Mouse (Mus musculus): Measurements from ENCODE around the gene 1700003E16Rik. TPM values are rescaled to one million over a fixed set of nuclear protein-coding genes. Genes with fewer than 3 reads are reported as not detected.
"Not testable (repeated sequence)": the region's sequence is repeated elsewhere in the genome, so short reads cannot be mapped to it uniquely, and the experiment has no call there.

The 1700003E16Rik gene
- polyA plus RNA-seq, 1 experiment from 2014 or later = 3.8 TPM

DNA sequence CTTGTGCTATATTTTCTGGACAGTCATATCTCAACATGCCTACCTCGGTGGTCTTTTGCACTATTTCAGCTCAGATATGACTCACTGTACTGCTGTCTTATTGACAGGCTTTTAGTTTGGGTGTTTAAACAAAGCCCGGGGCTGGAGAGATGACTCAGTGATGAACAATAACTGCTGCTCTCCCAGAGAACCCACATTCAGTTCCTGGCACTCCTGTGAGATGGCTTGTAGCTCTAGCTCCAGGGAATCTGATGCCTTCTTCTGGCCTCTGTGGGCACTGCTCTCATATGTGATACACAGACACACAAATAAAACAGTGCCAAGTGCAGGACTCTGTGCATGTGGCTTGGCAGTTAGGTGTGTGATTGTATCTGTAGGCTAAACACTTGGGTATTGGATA lies 11.0 kb upstream of the 1700003E16Rik start:
- H3K27me3 ChIP-seq = no peaks in the 10 kb centered on the region
- 73% methylated on average over 2 of the region's 2 CpGs for WGBS
- no peak overlapping the region for H3K9ac ChIP-seq
- H3K4me2 ChIP-seq (replicated peaks) = no peak overlapping the region
- peaks cover 56% of the 10 kb centered on the region for H3K36me3 ChIP-seq
- no peak overlapping the region for H3K4me3 ChIP-seq
- no peak for ATAC-seq (ENCODE audit: low FRiP score, low read depth)
- H3K4me1 ChIP-seq = peaks cover 34% of the 10 kb centered on the region
- H3K9me3 ChIP-seq = no peaks in the 10 kb centered on the region
- peak overlapping the region; percentile 28; the same call in 1 of the 2 replicates for H3K27ac ChIP-seq

- Histone ChIP-seq H3K4me2 (replicated peaks) (no peak overlapping the region), H3K9ac (peak overlapping the region; percentile 31; the same call in 1 of the 2 replicates), H3K27ac (peak overlapping the region; percentile 58; the same call in 1 of the 2 replicates), H3K36me3 (peaks cover 62% of the 10 kb centered on the region), H3K4me3 (no peak overlapping the region), H3K4me1 (peaks cover 33% of the 10 kb centered on the region), H3K27me3 (no peaks in the 10 kb centered on the region), H3K9me3 (no peaks in the 10 kb centered on the region)
- 48% methylated on average over 9 of the region's 9 CpGs for WGBS
- no peak for ATAC-seq (ENCODE audit: low FRiP score, low read depth)
Observed at GRCm38 (mm10) chr6:83145805-83146204, 10.4 kb upstream of the 1700003E16Rik start.

DNA sequence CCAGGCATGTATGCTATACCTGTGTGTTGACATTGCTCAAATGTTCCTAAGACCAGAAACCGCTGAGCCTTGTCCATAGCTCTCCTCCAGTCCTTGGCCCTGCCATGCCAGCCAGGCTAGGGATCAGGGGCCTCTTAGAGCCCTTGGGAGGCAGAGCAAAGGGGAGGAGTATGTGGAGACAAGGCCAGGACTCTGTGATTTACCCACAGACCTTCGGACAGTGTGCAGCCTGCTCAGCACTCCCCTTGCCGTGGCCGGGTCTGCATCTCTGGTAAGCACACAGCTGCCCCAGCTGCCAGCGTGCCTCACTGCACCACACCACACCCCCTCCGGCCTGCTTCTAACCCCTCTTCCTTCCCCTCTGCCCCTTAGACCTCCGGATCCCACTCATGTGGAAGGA lies 8.9 kb upstream of the 1700003E16Rik start:
- Histone ChIP-seq H3K4me3 (no peak overlapping the region), H3K36me3 (peaks cover 77% of the 10 kb centered on the region), H3K4me1 (peaks cover 21% of the 10 kb centered on the region), H3K4me2 (replicated peaks) (no peak overlapping the region), H3K9ac (no peak overlapping the region), H3K9me3 (no peaks in the 10 kb centered on the region), H3K27ac (no peak overlapping the region), H3K27me3 (no peaks in the 10 kb centered on the region)
- 0 out of 2 replicates have a peak, but pooled peaks have one; percentile 25 for ATAC-seq (ENCODE audit: low FRiP score, low read depth)
- WGBS = 67% methylated on average over 7 of the region's 7 CpGs

- Histone ChIP-seq H3K9ac (0 out of 2 replicates have a peak overlapping the region, but pooled peaks have one; percentile 13), H3K4me3 (no peak overlapping the region), H3K4me2 (replicated peaks) (no peak overlapping the region), H3K27ac (no peak overlapping the region), H3K9me3 (no peaks in the 10 kb centered on the region), H3K27me3 (no peaks in the 10 kb centered on the region), H3K36me3 (peaks cover 68% of the 10 kb centered on the region), H3K4me1 (peaks cover 11% of the 10 kb centered on the region)
- no peak for ATAC-seq (ENCODE audit: low FRiP score, low read depth)
- 36% methylated on average over 8 of the region's 8 CpGs for WGBS
Observed at GRCm38 (mm10) chr6:83151721-83152120, 4.5 kb upstream of the 1700003E16Rik start.

GRCm38 (mm10) chr6:83153038-83153437 lies 3.2 kb upstream of the 1700003E16Rik start:
- Histone ChIP-seq H3K36me3 (peaks cover 55% of the 10 kb centered on the region), H3K4me3 (no peak overlapping the region), H3K9me3 (no peaks in the 10 kb centered on the region), H3K27ac (no peak overlapping the region), H3K4me1 (peaks cover 11% of the 10 kb centered on the region), H3K4me2 (replicated peaks) (no peak overlapping the region), H3K27me3 (no peaks in the 10 kb centered on the region), H3K9ac (no peak overlapping the region)
- ATAC-seq (ENCODE audit: low FRiP score, low read depth) = no peak
- WGBS = 87% methylated on average over 12 of the region's 12 CpGs

GRCm38 (mm10) chr6:83153485-83153884 lies 2.7 kb upstream of the 1700003E16Rik start:
- H3K9ac ChIP-seq = no peak overlapping the region
- no peaks in the 10 kb centered on the region for H3K9me3 ChIP-seq
- H3K27ac ChIP-seq = no peak overlapping the region
- H3K36me3 ChIP-seq = peaks cover 51% of the 10 kb centered on the region
- 65% methylated on average over 5 of the region's 5 CpGs for WGBS
- H3K4me2 ChIP-seq (replicated peaks) = no peak overlapping the region
- H3K4me3 ChIP-seq = no peak overlapping the region
- no peak for ATAC-seq (ENCODE audit: low FRiP score, low read depth)
- H3K27me3 ChIP-seq = no peaks in the 10 kb centered on the region
- peaks cover 11% of the 10 kb centered on the region for H3K4me1 ChIP-seq

GRCm38 (mm10) chr6:83155552-83156238 lies 509 bp upstream of the 1700003E16Rik start:
- H3K9ac ChIP-seq = peak overlapping the region; percentile 66
- peaks cover 10% of the 10 kb centered on the region for H3K27me3 ChIP-seq
- peak overlapping the region; percentile 87 for H3K4me2 ChIP-seq (replicated peaks)
- H3K27ac ChIP-seq = no peak overlapping the region
- H3K36me3 ChIP-seq = peaks cover 29% of the 10 kb centered on the region
- peak; percentile 18 for ATAC-seq (ENCODE audit: low FRiP score, low read depth)
- H3K4me1 ChIP-seq = peaks cover 11% of the 10 kb centered on the region
- H3K4me3 ChIP-seq = peak overlapping the region; percentile 52
- no peaks in the 10 kb centered on the region for H3K9me3 ChIP-seq
- 7% methylated on average over 23 of the region's 23 CpGs for WGBS

DNA sequence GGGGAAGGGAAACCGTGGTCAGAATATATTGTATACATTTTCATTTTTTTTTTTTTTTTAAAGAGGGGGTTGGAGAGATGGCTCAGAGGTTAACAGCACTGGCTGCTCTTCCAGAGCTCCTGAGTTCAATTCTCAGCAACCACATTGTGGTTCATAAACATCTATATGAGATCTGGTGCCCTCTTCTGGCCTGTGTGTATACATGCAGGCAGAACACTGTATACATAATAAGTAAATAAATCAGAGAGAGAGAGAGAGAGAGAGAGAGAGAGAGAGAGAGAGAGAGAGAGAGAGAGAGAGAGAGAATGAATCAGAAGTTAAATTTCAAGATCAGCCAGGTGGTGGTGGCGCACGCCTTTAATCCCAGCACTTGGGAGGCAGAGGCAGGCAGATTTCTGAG lies 3.3 kb downstream of the 1700003E16Rik start:
- peaks cover 29% of the 10 kb centered on the region for H3K4me1 ChIP-seq
- not testable (repeated sequence) for H3K36me3 ChIP-seq; H3K4me2 ChIP-seq (replicated peaks); H3K4me3 ChIP-seq; H3K9me3 ChIP-seq; ATAC-seq (ENCODE audit: low FRiP score, low read depth); H3K9ac ChIP-seq; H3K27ac ChIP-seq
- WGBS = 32% methylated on average over 3 of the region's 3 CpGs
- peaks cover 33% of the 10 kb centered on the region for H3K27me3 ChIP-seq

DNA sequence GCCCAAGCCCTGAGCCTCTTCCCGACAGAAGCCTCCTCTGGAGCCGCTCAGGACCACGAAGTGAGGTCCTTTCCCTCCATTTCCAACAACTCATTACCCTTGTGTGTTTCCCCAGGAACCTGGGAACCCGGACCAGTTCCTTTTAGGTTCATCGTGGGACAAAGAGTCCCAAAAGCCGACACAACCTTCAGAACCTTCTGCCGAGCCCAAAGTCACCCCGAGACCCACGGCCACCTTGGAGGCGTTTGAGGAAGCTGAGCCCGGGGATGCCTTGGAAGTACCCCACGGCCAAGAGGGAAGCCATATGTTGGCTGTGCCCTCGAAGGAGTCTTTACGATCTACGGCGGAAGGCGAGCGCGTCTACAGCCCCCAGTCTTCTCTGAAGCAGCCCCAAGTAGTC lies 5.2 kb downstream of the 1700003E16Rik start:
- H3K27ac ChIP-seq = no peak overlapping the region
- H3K4me2 ChIP-seq (replicated peaks) = peak overlapping the region; percentile 81
- peaks cover 33% of the 10 kb centered on the region for H3K27me3 ChIP-seq
- H3K9ac ChIP-seq = peak overlapping the region; percentile 63; the same call in 1 of the 2 replicates
- no peaks in the 10 kb centered on the region for H3K36me3 ChIP-seq
- no peaks in the 10 kb centered on the region for H3K9me3 ChIP-seq
- 5% methylated on average over 19 of the region's 19 CpGs for WGBS
- peak overlapping the region; percentile 43 for H3K4me3 ChIP-seq
- H3K4me1 ChIP-seq = peaks cover 25% of the 10 kb centered on the region
- no peak for ATAC-seq (ENCODE audit: low FRiP score, low read depth)

DNA sequence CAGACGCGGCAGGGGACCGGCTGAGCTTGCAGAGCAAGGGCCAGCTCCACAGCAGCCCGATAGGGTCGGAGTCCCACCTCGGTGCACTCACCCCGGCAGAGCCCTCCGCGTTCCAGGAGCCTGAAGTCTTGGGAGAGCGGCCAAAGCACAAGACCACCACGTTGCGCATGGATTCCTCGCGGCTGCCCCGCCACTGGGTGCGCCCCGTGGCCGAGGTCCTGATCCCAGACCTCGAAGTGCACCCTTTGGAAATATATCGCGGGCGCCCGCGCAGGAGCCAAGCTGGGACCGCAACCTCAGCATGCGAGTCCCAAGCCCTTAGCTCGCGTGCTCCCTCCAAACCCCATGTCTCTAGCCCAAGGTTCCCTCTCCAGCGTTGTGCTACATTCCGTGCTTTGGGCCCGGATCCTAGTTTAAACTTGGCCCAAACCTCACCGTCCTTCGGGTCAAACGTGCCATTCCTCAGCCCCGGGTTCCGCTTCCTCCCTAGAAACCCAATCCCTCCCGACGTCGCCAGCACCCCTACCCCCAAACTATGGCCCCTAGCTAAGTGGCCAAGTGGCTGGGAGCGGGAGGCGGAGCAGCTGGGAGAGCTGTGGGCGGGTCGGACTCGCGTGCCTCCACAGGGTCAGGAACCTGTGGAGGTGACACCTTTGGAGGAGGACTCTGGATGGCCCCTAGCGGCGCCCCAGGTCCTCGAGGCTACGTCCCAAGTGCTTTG lies 5.9 kb downstream of the 1700003E16Rik start:
- Histone ChIP-seq H3K4me2 (replicated peaks) (peak overlapping the region; percentile 81), H3K27me3 (peaks cover 33% of the 10 kb centered on the region), H3K9me3 (no peaks in the 10 kb centered on the region), H3K9ac (peak overlapping the region; percentile 63), H3K36me3 (no peaks in the 10 kb centered on the region), H3K4me1 (peaks cover 31% of the 10 kb centered on the region), H3K27ac (no peak overlapping the region), H3K4me3 (peak overlapping the region; percentile 43)
- under 1% methylated on average over 49 of the region's 49 CpGs for WGBS
- no peak for ATAC-seq (ENCODE audit: low FRiP score, low read depth)

DNA sequence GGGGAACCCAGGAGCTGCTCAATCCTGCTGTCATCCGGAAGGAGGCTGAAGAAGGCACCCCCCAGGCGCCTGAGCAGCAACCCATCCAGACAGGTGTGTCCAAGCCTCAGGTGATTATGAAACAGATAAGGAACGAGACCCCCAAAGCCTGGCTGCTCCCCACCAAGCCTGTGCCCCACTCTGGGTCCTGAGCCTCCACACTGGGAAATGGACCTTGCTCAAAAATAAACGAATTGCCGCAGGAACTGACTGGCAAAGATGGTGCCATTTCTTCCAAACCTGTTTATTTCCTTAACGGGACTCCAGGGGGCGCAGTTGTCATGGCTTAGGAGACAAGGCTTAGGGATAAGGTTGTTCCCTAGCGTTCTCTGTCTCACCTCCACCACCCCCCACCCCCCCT lies 6.5 kb downstream of the 1700003E16Rik start:
- Histone ChIP-seq H3K4me3 (peak overlapping the region; percentile 43), H3K36me3 (no peaks in the 10 kb centered on the region), H3K27ac (no peak overlapping the region), H3K4me1 (peaks cover 38% of the 10 kb centered on the region), H3K4me2 (replicated peaks) (peak overlapping the region; percentile 81), H3K9ac (peak overlapping the region; percentile 63), H3K27me3 (peaks cover 33% of the 10 kb centered on the region), H3K9me3 (no peaks in the 10 kb centered on the region)
- 2% methylated on average over 8 of the region's 8 CpGs for WGBS
- no peak for ATAC-seq (ENCODE audit: low FRiP score, low read depth)

DNA sequence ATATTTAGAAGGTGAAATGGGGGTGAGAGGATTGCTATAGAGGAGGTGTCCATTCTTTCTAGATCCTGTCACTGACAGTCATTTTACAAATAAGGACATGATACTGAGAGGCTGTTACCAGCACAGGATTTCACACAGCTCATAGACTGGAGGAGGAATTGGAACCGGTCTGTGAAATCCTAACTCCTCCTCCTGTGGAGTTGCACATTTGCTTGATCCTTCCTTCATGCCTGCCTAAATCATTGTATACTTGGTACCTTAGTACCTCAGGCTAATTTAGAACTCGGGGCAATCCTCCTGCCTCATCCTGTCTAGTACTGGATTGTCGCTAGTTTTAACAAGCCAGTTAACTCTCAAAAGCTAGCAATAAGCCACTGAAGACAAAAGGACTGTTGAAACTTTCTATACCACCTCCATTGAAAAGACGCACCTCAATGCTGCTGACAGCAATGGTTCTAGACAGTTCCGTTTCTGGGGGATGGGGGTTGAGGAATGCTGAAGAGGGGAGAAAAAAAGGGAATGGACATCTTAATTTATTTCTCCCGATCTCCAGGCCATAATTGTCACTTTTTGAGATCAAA lies 8.9 kb downstream of the 1700003E16Rik start:
- WGBS = 6% methylated on average over 6 of the region's 6 CpGs
- peak; percentile 16; the same call in 1 of the 2 replicates for ATAC-seq (ENCODE audit: low FRiP score, low read depth)
- peak overlapping the region; percentile 56; the same call in 1 of the 2 replicates for H3K27ac ChIP-seq

More for the DNA sequence above, 8.9 kb downstream of the 1700003E16Rik start:
- H3K4me3 ChIP-seq = peak overlapping the region; percentile 78
- peaks cover 29% of the 10 kb centered on the region for H3K27me3 ChIP-seq
- peak overlapping the region; percentile 84 for H3K4me2 ChIP-seq (replicated peaks)
- H3K4me1 ChIP-seq = peaks cover 53% of the 10 kb centered on the region
- no peaks in the 10 kb centered on the region for H3K36me3 ChIP-seq
- H3K9me3 ChIP-seq = no peaks in the 10 kb centered on the region
- H3K9ac ChIP-seq = peak overlapping the region; percentile 64

Data from limb, embryonic 13.5 days (tissue).